Mouse (Mus musculus) cerebellum, adult 2 months (tissue): ENCODE results near the gene Stx4a.

Experiments
- CTCF ChIP-seq: fragments of 200-500 bp; IDR thresholded peaks from 2 replicates; pipeline ENCODE4 v1.5.1; 2011; ENCODE audit warnings: low read depth, mild to moderate bottlenecking, control low read depth, low read length, moderate library complexity, borderline replicate concordance; ENCODE audit not compliant: insufficient read depth
- POLR2A ChIP-seq: fragments of 200-500 bp; IDR thresholded peaks from 2 replicates; pipeline ENCODE4 v1.6.1; 2011; ENCODE audit warnings: low read length, control low read depth, borderline replicate concordance; ENCODE audit not compliant: insufficient read depth

GRCm38 (mm10) chr7:127866434-127866833 lies 42.3 kb downstream of the Stx4a start:
- no peak for TF ChIP-seq POLR2A
- TF ChIP-seq CTCF, result no peak
